Mouse (Mus musculus) erythroid progenitor cell, adult 5-6 weeks (primary cell): Measurements from ENCODE around the gene Ankrd22. TPM values are rescaled to one million over a fixed set of nuclear protein-coding genes. Genes with fewer than 3 reads are reported as not detected.

ENCODE experiments used
- ATAC-seq: replicated peaks from 2 replicates; pipeline ENCODE4 v1.8.0; 2016; ENCODE audit warnings: moderate number of reproducible peaks, mild to moderate bottlenecking, moderate TSS enrichment, inconsistent platforms; ENCODE audit not compliant: poor library complexity, low FRiP score, severe bottlenecking
- total RNA-seq, 2 experiments: library from RNA; stranded (forward) in 1 of 2; stranded (reverse) in 1 of 2; fragments of 150-400 nt in 1 of 2; fragments of 186-747, 209-891 nt in 1 of 2; gene quantifications; 2 replicates each; pipeline versions ENCODE4 v1.2.3 to v1.2.4; 2015 to 2017; ENCODE audit warnings: low replicate concordance in 2 of 2

Gene Ankrd22
- total RNA-seq, 2 experiments from 2014 or later, result 4.6 TPM; not detected in 1

GRCm38 (mm10) chr19:34186845-34187244 is 21.0 kb upstream of the Ankrd22 start:
- no peak for ATAC-seq

DNA sequence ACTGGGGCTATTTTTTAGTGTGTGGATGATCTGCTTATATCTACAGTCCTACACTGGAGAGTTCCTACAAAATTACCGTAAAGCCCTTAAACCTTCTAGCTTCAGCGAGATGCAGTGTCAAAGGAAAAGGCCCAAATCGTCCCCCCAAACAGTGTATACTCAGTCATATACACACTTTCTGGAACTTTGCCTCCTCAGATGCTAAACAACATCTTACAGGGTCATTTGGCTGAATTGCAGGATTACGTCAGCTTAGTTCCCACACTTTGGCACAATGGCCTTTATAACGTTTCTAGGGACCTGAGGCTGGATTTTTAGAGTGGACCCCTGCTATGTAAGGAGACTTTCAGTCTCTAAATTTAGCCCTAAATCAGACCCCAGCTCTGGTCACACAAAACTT is 16.6 kb upstream of the Ankrd22 start:
- no peak for ATAC-seq

- no peak for ATAC-seq
Observed at GRCm38 (mm10) chr19:34181234-34181633, 15.4 kb upstream of the Ankrd22 start.

GRCm38 (mm10) chr19:34180316-34180715 is 14.5 kb upstream of the Ankrd22 start:
- ATAC-seq, result no peak

DNA sequence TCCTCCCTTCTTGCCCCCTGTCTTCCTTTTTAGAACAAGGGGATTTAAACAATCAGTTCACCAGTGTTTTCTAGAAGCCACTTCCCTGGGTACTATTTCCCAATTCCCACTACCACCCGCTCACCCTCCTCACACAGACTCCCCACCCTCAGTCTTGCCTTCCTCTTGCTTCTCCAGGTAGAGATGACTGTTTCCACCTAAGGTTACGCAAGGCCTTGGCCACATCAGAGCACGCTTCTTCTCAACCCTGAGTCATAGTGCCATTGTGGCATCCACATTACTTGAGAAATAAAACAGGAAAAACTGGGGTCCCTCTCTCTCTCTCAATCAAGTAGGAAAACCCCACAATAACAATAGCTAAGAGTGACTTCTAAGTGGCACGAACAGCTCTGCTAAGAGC is 13.3 kb upstream of the Ankrd22 start:
- ATAC-seq, result no peak

GRCm38 (mm10) chr19:34174004-34174403 is 8.2 kb upstream of the Ankrd22 start:
- ATAC-seq, result no peak

DNA sequence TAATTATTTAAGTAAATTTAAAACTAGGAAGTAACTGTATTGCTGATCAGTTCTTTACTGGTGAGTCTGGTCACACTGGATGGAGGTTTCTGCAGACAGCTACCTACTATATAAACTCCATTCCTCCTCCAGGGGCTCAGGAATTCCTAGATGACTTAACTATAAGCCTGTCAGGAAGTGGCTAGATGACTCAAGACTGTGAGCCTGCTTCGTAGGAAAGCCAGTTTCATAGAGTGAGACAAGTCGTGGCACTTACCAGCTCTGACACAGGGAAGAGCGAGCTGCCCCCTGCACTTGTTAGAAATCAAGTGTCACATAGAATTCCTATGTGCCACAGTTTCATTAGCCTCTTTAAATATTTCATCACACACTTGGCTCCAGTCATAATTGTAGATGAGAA is 5.3 kb upstream of the Ankrd22 start:
- ATAC-seq, result no peak

DNA sequence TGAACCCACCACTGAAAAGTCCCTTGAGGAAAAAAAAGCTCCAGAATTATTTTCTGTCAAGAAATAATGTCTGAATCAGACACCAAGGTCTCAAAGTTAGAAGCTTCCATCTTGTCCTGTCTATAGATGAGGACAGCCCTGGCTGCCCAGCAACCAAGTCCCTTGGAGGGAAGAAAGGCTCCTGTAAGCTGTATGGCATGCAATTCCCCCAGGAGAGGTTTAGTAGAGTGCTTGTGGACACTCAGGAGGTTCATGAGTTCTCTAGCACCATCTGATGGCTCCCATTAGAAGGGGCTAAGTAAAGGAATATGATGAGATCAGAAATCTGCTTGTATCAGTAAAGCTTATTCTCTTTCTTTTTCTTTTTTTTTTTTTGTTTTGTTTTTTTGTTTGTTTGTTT is 3.3 kb upstream of the Ankrd22 start:
- no peak for ATAC-seq

DNA sequence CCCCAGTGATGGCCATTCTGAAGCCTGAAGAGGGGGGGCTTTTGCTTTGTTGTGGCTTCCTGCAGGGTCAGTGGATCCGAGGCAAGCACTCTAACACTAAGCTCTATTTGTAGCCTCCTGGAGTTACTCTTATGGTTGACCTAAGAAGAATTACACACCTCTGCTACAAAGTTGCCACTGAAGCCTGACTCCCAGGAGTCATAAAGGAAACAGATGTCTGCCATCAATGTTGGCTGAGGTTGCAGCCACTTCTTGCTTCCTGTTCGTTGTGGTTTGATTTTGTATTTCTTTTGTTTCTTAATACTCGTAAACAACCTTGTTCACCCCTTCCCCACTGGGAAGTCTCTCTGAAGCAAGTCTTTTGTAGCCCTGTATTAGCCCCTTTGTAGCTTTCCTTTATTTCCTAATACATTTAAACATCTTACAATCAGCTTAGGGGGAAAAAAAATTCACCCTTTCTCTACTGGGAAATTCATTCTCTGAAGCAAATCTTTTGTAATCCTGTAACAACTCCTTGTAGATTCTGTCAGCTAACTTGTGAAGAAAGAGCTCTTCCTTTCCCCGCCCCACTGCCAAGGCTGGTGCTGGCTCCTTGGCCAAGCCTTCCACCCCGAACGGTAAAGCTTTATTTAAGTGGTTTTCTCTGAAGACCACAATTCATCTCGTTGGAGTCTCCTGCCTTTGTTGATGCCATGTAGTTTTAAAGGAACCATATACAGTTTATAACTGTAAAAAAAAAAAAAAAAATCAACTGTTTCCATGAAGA is 2.2 kb upstream of the Ankrd22 start:
- no peak for ATAC-seq

GRCm38 (mm10) chr19:34166386-34166785 is 533 bp upstream of the Ankrd22 start:
- ATAC-seq, result no peak

GRCm38 (mm10) chr19:34162693-34163092 is 3.2 kb downstream of the Ankrd22 start:
- ATAC-seq, result no peak

DNA sequence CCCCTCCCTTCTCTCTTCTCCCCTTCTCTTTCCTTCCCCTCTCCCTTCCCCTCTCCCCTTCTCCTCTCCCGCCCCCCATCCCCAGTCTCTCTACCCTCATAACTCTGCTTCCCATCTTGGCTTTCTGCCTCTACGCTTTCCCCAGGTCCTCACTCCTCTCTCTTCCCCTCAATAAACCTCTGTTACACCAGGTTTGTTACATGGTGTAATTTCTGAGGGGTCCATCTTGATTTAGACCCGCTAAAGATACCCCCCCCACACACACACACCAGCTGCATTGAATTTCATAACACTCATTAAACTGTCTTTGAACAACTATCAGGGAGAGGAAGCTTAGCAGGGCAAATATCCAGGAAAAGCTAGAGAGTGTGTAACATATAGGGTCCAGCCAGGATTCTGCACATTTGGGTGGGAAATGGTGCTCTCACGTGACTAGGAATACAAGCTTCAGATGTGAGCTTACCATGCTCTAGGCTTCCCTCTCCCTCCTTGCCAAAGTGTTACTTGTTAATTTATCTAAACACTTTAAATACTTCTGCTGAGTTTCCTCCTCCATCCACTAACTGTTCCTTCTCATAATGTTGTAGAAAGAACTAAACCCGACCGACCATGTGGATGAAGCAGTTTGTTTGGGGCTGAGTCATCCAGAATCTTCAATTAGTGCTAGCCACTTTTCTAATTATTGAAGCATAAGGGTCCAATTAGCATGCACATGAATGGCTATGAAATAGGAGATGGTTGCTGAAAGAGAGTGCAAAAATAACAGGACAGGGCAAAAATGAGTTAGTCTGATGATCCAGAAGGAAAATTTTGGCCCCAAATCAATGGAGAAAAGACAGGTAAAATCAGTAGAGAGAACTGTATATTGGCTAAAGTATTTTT is 12.3 kb downstream of the Ankrd22 start:
- ATAC-seq, result no peak

- no peak for ATAC-seq
Observed at GRCm38 (mm10) chr19:34151909-34152308, 13.9 kb downstream of the Ankrd22 start.

DNA sequence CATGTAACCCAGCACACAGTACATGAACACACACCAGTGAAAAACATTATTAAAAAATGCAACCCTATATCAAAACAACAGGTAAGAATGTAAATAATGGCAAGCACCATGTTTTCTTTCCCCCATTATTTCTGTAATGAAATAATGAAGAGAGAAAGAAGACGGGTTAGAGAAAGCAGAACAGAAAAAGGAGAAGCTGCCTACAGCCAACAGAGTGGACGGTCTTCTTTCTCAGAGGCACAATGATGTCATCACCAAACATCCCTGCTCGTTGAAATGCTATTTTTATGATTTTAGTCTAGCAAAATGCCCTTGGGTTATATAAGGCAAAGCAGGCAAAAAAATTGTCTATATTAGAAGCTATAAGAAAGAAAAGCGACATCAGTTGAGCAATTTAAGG is 17.4 kb downstream of the Ankrd22 start:
- no peak for ATAC-seq

DNA sequence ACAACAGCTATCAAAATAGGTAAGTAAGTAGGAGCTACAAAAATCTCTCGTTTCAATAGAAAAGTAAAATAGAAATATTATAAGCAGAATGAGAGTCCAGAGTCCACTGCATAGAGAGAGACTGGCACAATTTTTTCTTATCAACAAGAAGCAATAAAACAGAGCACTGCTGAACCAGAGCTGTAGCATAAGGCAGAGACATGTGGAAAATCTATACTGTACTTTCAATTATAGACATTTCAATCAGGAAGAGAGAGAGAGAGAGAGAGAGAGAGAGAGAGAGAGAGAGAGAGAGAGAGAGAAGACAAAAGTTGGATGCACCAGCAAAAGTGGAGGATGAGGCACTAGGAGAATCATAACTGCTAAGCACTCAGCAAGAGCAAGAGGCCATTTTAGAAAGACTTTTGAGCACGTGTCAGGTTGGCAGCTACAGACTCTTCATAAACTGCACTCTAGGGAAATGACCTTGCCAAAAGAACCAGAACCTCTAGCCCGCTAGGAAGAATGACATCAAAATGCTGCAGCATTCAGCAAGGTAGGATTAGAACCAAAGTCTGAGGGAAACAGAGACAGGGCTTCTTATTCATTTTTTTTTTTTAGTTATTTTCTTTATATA is 26.3 kb downstream of the Ankrd22 start:
- ATAC-seq, result no peak

GRCm38 (mm10) chr19:34138720-34139430 is 27.0 kb downstream of the Ankrd22 start:
- ATAC-seq, result no peak

DNA sequence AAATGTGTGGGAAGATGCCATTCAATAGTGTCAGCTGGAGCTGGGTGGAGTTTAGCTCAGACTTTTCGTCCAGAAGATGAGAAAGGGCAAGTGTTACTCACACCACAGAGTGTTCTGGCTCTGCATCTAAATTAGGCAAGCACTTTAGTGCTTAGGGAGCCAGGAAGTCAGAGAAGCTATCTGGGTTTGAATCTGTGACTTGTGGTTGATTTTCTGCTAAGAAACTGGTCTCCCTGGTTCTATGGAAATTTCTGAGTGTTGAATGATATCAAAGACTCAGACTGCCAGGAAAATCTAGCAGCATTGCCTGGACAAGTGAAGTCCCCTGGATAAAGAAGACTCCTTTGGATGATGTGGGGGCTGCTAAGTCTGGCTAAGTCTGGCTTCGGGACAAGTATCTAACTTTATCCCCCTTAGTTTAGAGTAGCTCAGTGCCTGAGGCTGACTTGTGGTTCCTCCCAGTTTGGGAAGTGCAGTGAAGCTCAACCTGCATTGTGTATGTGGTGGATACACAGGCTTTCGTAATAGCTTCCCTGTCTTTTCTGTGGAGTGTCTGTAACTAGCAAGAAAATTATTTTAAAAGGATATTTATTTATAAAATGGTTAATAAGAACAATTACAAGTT is 45.6 kb downstream of the Ankrd22 start:
- no peak for ATAC-seq

- no peak for ATAC-seq
Observed at GRCm38 (mm10) chr19:34119653-34120052, 46.2 kb downstream of the Ankrd22 start.

DNA sequence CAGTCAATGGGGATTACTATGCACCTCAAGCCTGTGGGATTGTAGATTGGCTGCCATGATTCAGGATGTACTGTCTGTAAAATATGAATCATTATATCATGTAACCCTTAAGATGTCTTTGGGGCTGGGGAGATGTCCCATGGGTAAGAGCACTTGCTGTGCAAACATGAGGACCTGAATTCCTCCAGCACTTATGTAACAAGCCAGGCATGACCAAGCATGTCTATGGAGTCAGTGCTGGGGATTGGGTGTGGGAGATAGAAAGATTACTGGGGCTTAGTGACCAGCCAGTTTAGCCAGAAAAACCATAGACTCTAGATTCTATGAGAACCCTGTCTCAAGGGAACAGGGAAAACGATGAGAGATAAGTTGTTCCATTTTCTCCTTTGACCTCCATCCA is 46.8 kb downstream of the Ankrd22 start:
- no peak for ATAC-seq

- ATAC-seq, result no peak
Observed at GRCm38 (mm10) chr19:34104841-34105240, 61.0 kb downstream of the Ankrd22 start.
